Mouse (Mus musculus) embryonic facial prominence, embryonic 11.5 days (tissue): ENCODE results near the gene Gm26566. TPM values are rescaled to one million over a fixed set of nuclear protein-coding genes. Genes with fewer than 3 reads are reported as not detected.
"Not testable (repeated sequence)": the region's sequence is repeated elsewhere in the genome, so short reads cannot be mapped to it uniquely, and the experiment has no call there.

Experiments used
- ATAC-seq: fragments of 200-750 bp; cut with Nextera tagmentation; replicated peaks from 2 replicates; pipeline ENCODE4 v1.8.0; 2017; ENCODE audit warnings: low read depth; ENCODE audit not compliant: insufficient number of reproducible peaks, low FRiP score, low TSS enrichment
- DNase-seq: peaks from one replicate; pipeline ENCODE4 v3.0.0-alpha.2; 2015; ENCODE audit warnings: low spot score
- H3K27ac ChIP-seq: fragments of 300-500 bp; sonication (generic); replicated peaks from 2 replicates; pipeline ENCODE4 v1.5.1; 2014; ENCODE audit warnings: mild to moderate bottlenecking, low read depth, low read length, control low read depth
- H3K27me3 ChIP-seq: fragments of 300-500 bp; sonication (generic); 2 replicates; pipeline ENCODE4 v1.6.1; 2014; ENCODE audit warnings: mild to moderate bottlenecking, low read length, moderate library complexity, mixed read lengths; ENCODE audit not compliant: control insufficient read depth, insufficient read depth
- H3K36me3 ChIP-seq: fragments of 300-500 bp; sonication (generic); replicated peaks from 2 replicates; pipeline ENCODE4 v1.6.1; 2014; ENCODE audit warnings: low read depth, mild to moderate bottlenecking, low read length, moderate library complexity, mixed read lengths; ENCODE audit not compliant: control insufficient read depth, insufficient read depth
- H3K4me1 ChIP-seq: fragments of 300-500 bp; sonication (generic); 2 replicates; pipeline ENCODE4 v1.6.1; 2014; ENCODE audit warnings: low read length, mixed read lengths; ENCODE audit not compliant: control insufficient read depth, insufficient read depth
- H3K4me2 ChIP-seq: fragments of 300-500 bp; sonication (generic); 2 replicates; pipeline ENCODE4 v1.6.1; 2014; ENCODE audit warnings: low read depth, mild to moderate bottlenecking, control low read depth, low read length, moderate library complexity
- H3K4me3 ChIP-seq: fragments of 300-500 bp; sonication (generic); 2 replicates; pipeline ENCODE4 v1.5.1; 2014; ENCODE audit warnings: low read depth, low read length, control low read depth
- H3K9ac ChIP-seq: fragments of 300-500 bp; sonication (generic); replicated peaks from 2 replicates; pipeline ENCODE4 v1.6.1; 2014; ENCODE audit warnings: mild to moderate bottlenecking, control low read depth, low read length
- H3K9me3 ChIP-seq: fragments of 300-500 bp; sonication (generic); replicated peaks from 2 replicates; pipeline ENCODE4 v1.6.1; 2016; ENCODE audit warnings: mild to moderate bottlenecking, low read length, inconsistent platforms, mixed read lengths; ENCODE audit not compliant: control insufficient read depth
- WGBS: fragments of 180-500 bp; shearing (Covaris S2); extraction: QIAGEN DNeasy Blood & Tissue Kit; methylation state at CpG from one replicate; pipeline ENCODE4 v1.1.7; 2014; 5-methylcytosine and 5-hydroxymethylcytosine counted together
- polyA plus RNA-seq: library from polyadenylated mRNA; unstranded; fragments of >200 nt; fragmentation: Nextera tagmentation; extraction: Ambion mirVana; gene quantifications from 2 replicates; pipeline ENCODE4 v1.2.1, GENCODE M21; 2014

Gene Gm26566
- polyA plus RNA-seq, 1 experiment from 2014 or later = 1.6 TPM

DNA sequence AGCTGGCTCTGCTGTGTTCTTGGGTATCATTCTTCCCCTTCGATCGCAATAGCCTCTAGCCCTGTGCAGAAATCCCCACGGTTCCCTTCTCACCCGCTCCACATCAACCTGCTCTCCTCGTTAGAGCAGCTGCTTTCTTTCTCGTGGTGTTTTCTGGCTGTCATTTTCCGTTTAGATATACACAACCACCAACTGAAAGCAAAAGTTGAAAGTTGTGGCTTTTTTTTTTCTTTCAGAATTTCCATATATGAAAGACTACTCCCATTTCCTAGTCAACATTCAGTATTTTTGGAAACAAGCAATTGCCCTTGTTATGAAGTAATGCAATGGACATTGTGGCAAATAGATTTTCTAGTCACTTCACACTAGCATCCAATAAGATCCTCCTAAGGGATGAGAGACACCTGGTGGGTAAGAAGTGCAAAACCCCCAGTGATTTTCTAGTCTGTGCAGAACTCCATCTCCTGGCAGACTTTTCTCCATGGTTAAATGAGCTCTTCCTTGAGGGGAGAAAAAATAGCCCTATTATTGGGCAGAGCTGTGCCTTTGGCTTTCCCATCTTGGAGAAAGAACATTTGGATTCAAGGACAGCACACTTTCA is 21.3 kb downstream of the Gm26566 start:
- no peak overlapping the region for H3K9ac ChIP-seq
- 78% methylated on average over 7 of the region's 7 CpGs for WGBS
- H3K36me3 ChIP-seq = no peaks in the 10 kb centered on the region
- no peaks in the 10 kb centered on the region for H3K27me3 ChIP-seq
- DNase-seq (no peak), ATAC-seq (no peak)
- no peak overlapping the region for H3K4me3 ChIP-seq
- H3K9me3 ChIP-seq = no peaks in the 10 kb centered on the region
- H3K27ac ChIP-seq = no peak overlapping the region
- no peaks in the 10 kb centered on the region for H3K4me1 ChIP-seq
- H3K4me2 ChIP-seq = no peak overlapping the region

DNA sequence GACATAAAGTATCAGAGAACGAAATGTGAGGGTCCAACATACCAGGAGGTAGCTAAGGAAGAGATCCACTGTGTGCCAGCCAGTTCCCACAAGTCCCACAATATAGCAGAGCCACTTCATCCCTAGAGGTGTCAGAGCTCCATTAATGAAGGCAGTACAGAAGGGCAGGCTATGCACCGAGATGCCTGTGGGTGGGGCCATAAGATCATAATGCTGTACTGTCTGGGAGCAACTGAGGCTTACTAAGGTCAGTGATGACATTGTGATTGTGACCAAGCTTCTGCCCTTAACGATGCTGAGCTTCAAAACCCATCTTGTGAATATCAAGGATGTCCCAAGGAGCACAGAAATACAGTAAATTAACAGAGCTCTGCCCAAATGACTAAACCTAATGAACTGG is 22.6 kb downstream of the Gm26566 start:
- no peak overlapping the region for H3K9ac ChIP-seq
- 76% methylated on average over 3 of the region's 3 CpGs for WGBS
- ATAC-seq (no peak), DNase-seq (no peak)
- no peaks in the 10 kb centered on the region for H3K9me3 ChIP-seq
- no peak overlapping the region for H3K27ac ChIP-seq
- H3K4me2 ChIP-seq = no peak overlapping the region
- no peaks in the 10 kb centered on the region for H3K27me3 ChIP-seq
- no peaks in the 10 kb centered on the region for H3K4me1 ChIP-seq
- no peak overlapping the region for H3K4me3 ChIP-seq
- no peaks in the 10 kb centered on the region for H3K36me3 ChIP-seq

DNA sequence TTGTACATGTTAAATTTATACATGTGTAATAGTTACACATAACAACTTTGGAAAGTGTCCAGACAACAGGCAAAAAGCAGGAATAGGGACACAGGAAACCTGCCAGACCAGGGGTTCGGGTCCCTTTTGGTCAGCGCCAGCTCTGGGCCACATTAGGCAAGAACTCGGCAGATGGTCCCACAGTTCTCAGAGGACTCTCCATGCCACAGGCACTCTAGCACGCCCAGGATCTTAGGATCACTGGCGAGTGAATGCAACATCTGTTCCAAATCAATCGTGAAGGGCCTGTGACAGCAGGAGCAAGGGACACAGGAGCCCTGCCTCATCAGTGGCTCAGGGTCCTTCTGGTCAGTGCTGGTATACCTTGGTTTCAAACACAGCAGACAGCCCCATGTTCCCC is 28.3 kb downstream of the Gm26566 start:
- ATAC-seq = no peak
- Histone ChIP-seq H3K27ac (no peak overlapping the region), H3K4me2 (no peak overlapping the region), H3K36me3 (no peaks in the 10 kb centered on the region), H3K4me3 (no peak overlapping the region), H3K9me3 (no peaks in the 10 kb centered on the region), H3K9ac (no peak overlapping the region), H3K27me3 (no peaks in the 10 kb centered on the region), H3K4me1 (no peaks in the 10 kb centered on the region)
- 45% methylated on average over 6 of the region's 6 CpGs for WGBS
- DNase-seq = no peak

DNA sequence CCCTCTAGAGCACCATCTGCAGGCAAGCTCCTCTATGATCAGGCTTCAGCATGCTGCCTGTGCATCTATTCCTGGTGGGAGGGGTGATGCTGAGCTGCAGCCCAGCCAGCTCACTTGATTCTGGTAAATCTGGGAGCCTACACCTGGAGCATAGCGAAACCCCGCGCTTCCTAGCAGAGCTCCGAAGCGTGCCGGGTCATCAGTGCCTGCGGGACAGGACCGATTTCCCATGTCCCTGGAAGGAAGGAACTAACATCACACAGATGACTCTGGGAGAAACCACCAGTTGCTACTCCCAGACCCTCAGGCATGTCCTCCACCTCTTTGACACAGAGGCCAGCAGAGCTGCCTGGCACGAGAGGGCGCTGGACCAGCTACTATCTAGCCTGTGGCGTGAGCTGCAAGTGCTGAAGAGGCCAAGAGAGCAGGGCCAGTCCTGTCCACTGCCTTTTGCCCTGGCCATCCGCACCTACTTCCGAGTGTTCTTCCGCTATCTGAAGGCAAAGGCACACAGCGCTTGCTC is 33.3 kb downstream of the Gm26566 start, which contains the start of gene Gm13271:
Gene Gm13271, plus strand, starts transcription at position 51 of the 523 bp plus-strand sequence.
- H3K4me1 ChIP-seq, H3K4me3 ChIP-seq, H3K9ac ChIP-seq, ATAC-seq, H3K27me3 ChIP-seq, H3K9me3 ChIP-seq, DNase-seq, H3K4me2 ChIP-seq, H3K36me3 ChIP-seq, H3K27ac ChIP-seq: not testable (repeated sequence)
- 67% methylated on average over 15 of the region's 15 CpGs for WGBS

DNA sequence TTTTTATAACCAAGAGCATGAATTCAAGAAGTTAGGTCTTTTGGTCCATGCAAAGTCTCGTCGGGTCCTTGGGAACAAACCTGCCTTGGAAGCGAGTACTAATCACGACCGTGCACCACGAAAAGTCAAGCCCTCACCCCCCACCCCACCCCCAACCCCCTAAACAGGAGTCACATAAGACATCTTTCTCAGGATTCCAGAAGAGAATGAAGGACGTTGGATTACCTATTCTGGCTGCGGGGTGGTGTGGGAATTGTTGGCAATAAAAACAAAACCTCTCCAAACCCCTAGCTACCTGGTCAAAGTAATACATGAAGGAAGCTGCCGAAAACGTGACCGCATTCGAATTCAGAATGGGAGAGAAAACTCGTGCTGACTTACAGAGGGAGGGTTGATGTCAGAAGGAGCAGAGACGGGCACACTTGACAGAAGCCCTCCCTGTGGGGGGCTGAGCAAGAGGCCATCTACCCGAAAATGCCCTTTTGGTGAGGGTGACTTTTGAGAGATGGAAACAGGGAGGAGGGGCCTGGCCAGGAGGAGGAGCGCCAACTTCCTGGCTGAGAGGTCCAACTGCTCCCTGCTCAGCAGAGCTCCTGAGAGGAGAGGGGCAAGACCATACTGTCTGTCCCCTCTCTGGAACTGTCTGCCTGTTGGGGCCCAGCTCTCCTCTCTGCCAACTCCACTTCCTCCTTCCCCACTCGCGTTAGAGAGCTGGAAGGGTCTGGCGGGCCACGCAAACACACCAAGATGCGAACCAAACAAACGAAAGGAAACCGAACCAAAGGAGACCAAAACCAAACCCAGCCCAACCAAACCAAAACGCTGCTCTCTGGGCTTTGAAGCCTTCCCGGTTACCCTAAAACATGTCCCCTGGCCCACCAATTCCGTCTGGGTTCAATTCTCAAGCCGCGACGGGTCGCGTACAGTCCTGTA is 35.2 kb downstream of the Gm26566 start:
- Histone ChIP-seq H3K4me2 (peak overlapping the region; percentile 64), H3K27ac (peak overlapping the region; percentile 70), H3K9ac (peak overlapping the region; percentile 60), H3K4me3 (peak overlapping the region; percentile 33)
- H3K9me3 ChIP-seq, H3K27me3 ChIP-seq, ATAC-seq, H3K4me1 ChIP-seq, H3K36me3 ChIP-seq: not testable (repeated sequence)
- peak; percentile 16 for DNase-seq
- WGBS = 14% methylated on average over 28 of the region's 31 CpGs

DNA sequence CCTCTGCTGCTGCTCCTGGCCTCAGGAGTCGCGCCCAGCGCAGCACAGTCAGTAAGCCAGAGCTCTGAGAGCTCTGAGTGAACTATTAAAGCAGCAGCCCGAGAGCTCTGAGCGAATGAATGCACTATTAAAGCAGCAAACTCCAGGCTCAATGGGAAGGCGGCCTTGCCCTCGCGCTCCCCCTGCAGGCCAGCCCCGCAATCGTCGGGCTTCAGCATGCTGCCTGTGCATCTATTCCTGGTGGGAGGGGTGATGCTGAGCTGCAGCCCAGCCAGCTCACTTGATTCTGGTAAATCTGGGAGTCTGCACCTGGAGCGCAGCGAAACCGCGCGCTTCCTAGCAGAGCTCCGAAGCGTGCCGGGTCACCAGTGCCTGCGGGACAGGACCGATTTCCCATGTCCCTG is 36.0 kb downstream of the Gm26566 start:
- H3K9me3 ChIP-seq, H3K36me3 ChIP-seq, H3K27me3 ChIP-seq, H3K4me1 ChIP-seq: not testable (repeated sequence)
- Histone ChIP-seq H3K4me2 (peak overlapping the region; percentile 64), H3K4me3 (peak overlapping the region; percentile 33), H3K27ac (peak overlapping the region; percentile 70), H3K9ac (peak overlapping the region; percentile 60)
- under 1% methylated on average over 17 of the region's 21 CpGs for WGBS
- DNase-seq (peak; percentile 87), ATAC-seq (peak; percentile 100)

DNA sequence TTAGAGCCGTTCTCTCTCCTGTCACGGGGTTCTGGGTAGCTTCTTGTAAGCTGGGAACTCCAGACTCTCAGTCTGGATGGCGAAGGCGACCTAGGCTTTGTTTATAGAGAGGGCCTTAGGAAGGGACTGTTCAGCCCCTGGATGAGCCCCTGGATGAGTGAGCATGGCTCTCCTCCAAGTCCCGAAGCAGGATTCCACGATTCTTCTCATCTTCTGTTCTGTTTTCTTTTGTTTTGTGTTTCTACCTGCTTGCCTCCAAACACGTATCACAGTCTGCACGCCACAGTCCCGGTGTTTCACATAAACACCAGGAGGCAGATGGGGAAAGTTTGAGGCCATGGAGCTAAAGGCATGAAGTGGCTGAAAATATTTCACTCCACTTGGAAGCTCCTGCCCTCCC is 37.1 kb downstream of the Gm26566 start:
- H3K27ac ChIP-seq, H3K4me2 ChIP-seq, H3K9ac ChIP-seq, H3K9me3 ChIP-seq, DNase-seq, ATAC-seq, H3K27me3 ChIP-seq, H3K4me1 ChIP-seq, H3K4me3 ChIP-seq, H3K36me3 ChIP-seq: not testable (repeated sequence)
- 85% methylated on average over 8 of the region's 9 CpGs for WGBS
